Mouse (Mus musculus): ENCODE data around the gene Clp1.

Clp1 gene

DNA sequence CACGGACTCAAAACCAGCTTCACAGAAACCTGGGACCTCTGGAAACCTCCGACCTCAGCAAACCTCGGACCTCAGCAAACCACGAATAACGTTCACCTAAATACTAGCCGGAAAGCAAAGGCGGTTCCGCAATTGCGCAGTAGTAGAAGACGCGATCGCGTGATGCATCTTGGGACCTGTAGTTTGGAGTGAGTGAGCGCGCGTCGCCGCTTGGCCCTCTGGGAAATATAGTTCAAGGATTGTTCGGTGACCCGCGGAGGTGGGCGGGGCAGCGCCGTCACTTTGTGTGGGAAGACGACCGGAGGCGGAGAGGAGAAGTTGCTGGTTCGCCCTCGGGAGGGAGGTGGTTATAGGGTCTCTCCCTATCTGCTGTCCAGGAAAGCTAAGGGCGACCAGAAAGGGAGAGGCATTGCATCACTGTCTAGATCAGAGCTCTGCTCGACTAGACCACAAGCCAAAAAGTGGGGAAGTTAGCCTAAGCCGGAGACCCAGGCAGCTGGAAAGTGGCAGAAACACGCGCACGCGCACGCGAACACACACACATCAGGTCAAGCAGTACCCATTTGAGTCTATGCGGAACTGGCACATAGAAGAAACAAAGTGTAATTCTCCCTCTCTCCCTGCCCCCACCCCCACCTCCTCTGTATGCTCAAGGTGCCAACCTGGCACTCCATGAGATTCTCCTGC lies at the start of gene Clp1:
Clp1 (minus strand) TSS at position 179 of the 687 bp plus-strand sequence.
- in situ Hi-C loops (cut with MboI, MseI): no loop called here

DNA sequence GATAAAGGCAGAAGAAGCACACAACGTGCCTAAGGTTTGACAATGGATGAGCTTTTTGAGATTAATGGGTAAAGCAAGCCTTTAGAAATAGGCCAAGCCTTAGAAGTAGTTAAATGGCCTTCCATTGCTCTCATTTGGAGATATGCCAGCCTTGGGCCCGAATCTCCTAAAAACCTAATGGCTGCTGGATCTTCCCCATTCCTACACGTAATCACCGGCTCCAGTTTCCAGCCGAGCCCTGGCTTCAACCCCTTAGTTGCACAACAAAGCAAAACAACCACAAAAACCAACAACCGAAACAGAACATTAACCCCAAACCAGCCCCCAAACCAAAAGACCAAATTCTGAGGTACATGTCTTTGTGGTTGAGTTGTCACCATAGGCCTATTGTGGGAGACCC lies 48.5 kb upstream of the Clp1 start:
- in situ Hi-C loops (cut with MboI, MseI): loop anchor here in 1 of 2 experiments (10.0 kb wide), 1 partner anchor 1331 kb away; no protein-coding TSS in a partner anchor

DNA sequence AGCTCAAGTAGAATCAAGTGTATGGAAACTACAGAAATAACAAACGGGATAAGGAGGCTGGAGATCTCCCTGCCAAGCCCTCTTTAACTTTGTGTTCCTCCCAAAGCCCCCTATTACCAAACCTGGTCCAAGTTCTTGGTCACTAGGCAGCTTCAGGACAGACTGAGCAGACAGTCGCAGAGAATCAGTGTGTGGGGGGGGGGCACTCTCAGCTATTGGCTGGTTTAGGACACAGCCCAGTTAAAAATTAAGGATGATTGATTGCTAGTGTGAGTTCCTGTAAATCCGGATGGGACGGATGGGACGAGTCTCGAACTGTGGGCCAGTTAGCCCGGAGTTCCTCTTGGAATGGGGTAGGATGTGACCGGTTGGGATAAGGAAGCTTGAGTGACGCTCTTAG lies 48.1 kb upstream of the Clp1 start, which contains the start of gene Serping1:
Serping1 (minus strand) TSS at position 204 of the 400 bp plus-strand sequence.
- in situ Hi-C loops (cut with MboI, MseI): loop anchor here in 1 of 2 experiments (10.0 kb wide), 1 partner anchor 1330 kb away; no protein-coding TSS in a partner anchor

- in situ Hi-C loops (cut with MboI, MseI): loop anchor here in 1 of 2 experiments (10.0 kb wide), 1 partner anchor 1330 kb away; no protein-coding TSS in a partner anchor
Observed at GRCm38 (mm10) chr2:84774751-84775150, 47.6 kb upstream of the Clp1 start.

DNA sequence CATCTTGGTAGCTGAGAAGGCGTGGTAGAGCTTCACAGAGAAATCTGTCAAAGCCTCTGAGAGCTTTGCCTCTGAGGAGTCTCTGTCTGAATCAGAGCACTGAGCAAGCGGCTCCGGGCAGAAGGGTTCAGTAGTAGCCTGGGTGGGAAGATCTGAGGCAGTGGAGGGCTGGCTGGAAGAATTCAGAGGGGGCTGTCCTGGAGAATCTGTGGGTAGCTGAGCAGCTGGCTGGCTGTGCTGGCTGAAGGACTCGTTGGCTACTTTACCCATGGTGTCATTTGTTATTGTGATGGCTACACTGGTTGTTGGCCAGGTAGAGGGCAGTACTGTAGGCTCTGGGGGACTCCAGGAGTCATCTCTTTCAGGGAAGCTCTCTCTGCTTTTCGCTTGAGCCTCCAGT lies 46.0 kb upstream of the Clp1 start:
- in situ Hi-C loops (cut with MboI, MseI): loop anchor here in 1 of 2 experiments (10.0 kb wide), 1 partner anchor 1328 kb away; no protein-coding TSS in a partner anchor

DNA sequence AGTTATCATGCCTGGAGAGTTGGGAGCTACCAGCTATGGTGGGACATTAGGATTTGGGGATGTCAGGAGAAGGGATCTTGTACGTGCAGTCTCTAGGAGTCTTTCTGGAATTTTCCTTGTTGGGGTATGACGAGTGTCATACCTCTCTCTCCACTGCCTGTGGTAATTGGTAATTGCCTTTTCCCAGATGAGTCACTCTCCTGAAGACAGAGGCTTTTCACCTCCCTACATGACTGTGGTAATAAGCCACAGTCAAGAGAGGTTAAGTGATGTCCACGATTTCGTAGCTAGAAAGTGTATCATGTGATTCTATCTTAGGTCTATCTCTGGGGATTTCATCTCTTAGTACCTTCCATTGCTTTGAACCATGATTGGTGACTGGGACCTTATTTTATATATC lies 45.3 kb upstream of the Clp1 start:
- in situ Hi-C loops (cut with MboI, MseI): loop anchor here in 1 of 2 experiments (10.0 kb wide), 1 partner anchor 1328 kb away; no protein-coding TSS in a partner anchor

GRCm38 (mm10) chr2:84770501-84770900 lies 43.4 kb upstream of the Clp1 start:
- in situ Hi-C loops (cut with MboI, MseI): loop anchor here in 1 of 2 experiments (10.0 kb wide), 1 partner anchor 1326 kb away; no protein-coding TSS in a partner anchor

DNA sequence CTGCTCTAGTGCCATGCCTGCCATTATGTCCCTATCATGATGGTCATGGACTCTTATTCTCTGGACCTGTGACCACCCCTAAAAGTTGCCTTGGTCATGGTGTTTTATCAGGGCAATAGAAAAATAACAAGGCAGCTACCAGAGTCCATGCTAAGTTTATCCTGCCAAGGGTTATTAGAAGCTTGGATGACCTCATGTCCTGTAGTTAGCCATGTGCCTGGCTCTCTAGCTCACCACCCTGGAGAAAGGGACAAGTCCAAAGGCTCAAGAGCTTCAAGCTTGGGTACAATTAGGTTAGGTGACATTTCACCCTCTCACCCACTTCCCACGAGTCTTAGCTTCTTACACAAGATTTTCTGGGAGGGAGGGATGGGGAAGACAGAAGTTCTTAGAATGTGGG lies 35.7 kb upstream of the Clp1 start:
- in situ Hi-C loops (cut with MboI, MseI): no loop called here

DNA sequence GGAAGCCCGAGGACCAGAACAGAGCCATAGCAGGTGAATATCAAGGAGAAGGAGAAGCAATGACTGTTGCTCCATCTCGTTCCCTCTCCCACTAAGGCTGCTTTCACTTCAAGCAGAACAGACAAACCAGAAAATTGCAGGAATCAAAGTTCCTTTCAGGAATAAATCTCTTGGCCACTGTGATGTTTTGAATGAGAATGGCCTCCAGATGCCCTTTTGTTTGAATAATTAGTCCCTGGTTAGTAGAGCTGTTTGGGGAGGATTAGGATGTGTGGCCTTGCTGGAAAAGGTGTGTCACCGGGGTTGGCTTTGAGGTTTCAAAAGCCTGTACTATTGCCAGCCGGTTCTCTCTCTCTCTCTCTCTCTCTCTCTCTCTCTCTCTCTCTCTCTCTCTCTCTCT lies 35.1 kb upstream of the Clp1 start:
- in situ Hi-C loops (cut with MboI, MseI): no loop called here

DNA sequence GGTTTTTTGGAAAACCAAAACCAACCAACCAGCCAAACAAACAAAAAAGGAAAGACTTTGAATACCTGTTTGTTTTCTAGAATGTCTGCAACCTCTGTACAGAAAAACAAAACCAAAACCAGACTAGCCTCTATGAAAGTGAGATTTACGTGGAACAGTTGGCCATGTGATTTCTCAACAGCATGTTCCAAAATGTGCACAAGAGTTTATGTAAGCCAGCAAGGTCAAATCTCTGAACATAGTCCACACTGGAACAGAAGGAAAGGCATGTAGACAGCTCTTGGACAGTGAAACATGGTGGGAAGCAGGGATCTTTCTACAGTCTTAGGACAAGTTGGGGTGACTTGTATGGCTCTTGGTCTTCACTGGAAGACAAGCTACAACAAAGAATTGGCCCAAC lies 34.7 kb upstream of the Clp1 start:
- in situ Hi-C loops (cut with MboI, MseI): no loop called here

DNA sequence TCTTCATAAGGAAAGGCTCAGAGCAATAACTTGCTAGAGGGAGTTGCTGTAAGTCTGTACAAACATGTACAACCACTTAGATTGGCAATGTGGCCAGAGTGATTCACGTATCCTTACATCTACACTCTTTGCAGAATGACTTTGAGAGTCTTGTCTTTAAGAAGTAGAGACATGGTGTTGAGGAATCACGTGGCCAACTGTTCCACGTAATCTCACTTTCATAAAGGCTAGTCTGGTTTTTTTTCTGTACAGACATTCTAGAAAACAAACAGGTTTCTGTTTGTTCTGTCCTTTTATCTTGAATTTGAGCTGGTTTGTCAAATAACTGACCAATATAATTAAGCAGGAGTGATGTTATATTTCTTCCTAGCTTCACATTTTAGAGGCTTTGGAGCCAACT lies 34.2 kb upstream of the Clp1 start:
- in situ Hi-C loops (cut with MboI, MseI): no loop called here

GRCm38 (mm10) chr2:84760777-84761176 lies 33.6 kb upstream of the Clp1 start:
- in situ Hi-C loops (cut with MboI, MseI): no loop called here

DNA sequence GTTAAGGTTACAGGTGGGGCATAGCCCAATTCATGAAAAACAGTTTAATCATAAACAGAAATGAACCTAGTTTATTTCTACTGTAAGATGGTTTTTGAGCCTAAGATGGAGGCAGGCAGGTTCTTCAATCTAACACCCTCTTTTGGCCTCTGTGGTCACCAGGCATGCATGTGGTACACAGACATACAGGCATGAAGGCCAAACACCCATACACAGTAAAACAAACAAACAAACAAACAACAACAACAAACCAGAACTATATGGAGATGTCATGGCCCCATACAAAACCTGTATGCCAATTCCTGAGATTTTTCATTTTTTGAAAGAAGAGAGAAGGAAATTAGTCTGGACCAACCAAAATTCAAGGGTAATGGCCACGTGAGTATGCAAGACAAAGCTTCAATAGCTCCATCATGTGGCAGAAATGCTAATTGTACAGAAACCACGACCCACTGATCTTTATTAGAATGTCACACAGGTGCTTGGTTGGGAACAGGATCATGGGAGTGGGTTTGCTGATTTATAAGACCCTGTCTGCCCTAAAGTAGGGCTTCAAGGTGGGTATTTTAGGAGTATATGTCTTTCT lies 31.5 kb upstream of the Clp1 start:
- in situ Hi-C loops (cut with MboI, MseI): no loop called here

DNA sequence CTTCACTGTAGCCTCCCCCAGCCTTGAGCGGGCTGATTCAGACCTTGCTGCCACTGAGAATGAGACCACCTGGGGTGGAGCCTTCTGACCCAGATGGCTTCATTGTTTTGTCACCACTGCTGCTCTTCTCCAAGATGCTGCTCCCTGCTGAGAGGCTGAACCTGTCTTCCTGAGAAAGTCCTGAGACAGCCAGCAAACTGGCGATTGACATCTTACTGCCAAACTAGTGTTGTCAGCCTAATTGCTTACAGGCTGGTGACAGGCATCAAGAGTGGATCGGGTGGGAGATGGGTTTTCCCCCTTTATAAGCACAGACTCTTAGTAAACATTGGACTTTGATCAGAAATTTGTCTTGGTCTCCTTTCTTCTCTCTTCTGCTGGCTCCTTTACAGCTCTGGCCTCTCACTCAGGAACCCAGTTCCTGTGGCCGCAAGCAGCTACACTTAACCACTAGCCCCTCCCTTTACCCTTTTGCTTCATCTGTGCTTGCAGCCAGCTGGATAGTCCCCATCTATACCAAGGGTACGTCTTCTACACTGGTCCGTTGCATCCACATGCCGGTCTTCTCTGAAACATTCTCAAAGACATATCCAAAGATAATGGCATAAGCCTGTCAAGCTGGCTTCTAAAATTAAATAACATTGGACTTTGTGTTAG lies 30.0 kb upstream of the Clp1 start:
- in situ Hi-C loops (cut with MboI, MseI): no loop called here

DNA sequence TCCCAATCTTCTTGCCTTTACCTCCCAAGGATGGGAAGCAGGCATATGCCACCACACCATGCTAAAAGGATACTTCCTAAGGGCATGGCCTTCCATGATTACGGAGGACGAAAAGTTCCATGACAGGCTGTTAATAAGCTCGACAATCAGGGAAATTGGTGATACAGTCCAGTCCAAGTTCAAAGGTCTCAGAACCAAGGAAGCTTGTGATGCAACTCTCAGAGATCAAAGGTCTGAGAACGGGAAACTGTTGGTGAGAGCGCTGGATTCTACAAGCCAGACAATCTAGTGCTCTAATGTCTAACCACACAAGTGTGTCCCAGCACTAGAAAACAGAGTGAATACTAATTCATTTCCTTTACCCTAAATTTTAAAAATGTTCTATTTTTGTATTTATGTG lies 29.1 kb upstream of the Clp1 start:
- in situ Hi-C loops (cut with MboI, MseI): no loop called here

- in situ Hi-C loops (cut with MboI, MseI): no loop called here
Observed at GRCm38 (mm10) chr2:84750115-84750514, 23.0 kb upstream of the Clp1 start.

- in situ Hi-C loops (cut with MboI, MseI): loop anchor here in 1 of 2 experiments (5.0 kb wide), 1 partner anchor 58 kb away; no protein-coding TSS in a partner anchor
Observed at GRCm38 (mm10) chr2:84744126-84744525, 17.0 kb upstream of the Clp1 start.

DNA sequence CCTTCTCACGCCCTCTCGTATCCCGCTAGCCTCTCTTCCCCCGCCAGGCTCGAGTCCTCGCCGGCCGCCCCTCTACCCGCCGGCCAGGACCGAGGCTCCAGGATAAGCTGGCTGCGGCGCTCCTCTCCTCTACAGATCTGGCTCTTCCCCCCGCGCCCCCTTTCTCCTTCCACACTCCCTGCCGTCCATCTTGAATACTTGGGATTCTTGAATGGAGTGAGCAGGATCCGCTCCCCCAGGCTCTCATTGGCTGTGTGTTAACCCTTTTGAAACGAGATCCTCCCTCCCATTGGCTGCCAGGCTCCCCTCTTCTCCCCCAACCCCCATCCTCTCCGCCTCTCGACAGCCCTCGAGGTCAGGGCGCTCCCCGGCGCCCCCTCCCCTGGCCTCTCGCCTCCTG lies 16.4 kb upstream of the Clp1 start, which contains the start of gene Gm19426:
Gm19426 (minus strand) TSS at position 95 of the 400 bp plus-strand sequence.
- in situ Hi-C loops (cut with MboI, MseI): loop anchor here in 1 of 2 experiments (5.0 kb wide), 1 partner anchor 59 kb away; no protein-coding TSS in a partner anchor

DNA sequence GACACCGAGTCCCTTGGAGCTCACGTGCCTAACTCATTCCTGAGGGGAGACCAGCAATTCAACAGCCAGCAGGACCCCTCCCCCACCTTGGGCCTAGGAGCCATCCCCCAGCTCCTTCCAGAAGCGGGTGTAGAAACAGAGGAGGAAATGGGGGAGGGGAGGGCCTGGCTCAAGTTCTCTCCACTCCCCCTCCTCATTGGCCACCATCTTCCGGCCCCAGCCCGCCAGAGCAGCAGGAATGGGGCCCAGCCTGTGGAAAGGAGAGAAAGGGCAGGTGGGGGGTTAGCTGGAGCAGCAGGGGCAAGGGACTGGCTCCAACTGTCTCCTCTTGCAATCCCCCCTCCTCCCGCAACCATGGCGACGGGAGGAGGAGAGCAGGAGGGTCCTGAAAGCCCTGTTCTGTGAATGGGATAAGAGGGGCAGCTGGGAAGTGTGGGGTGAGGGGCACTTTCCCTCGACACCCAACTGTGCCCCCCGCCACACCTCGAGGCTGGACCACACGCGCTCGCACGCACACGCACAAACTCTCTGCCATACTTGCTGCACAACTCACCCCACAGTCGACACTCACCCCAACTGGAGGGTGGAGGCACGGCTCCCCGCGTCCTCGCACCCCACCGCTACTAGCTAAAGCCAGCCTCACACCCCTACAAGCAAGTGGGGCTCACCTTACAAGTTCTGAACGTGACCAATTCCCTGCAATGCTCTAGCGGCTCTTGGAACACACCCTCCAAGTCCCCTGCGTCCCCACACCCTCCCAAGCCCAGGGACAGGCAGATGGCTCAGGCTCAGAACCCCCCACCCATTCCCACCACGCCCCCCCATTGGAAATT lies 15.5 kb upstream of the Clp1 start:
- in situ Hi-C loops (cut with MboI, MseI): loop anchor here in 1 of 2 experiments (5.0 kb wide), 1 partner anchor 60 kb away; no protein-coding TSS in a partner anchor

DNA sequence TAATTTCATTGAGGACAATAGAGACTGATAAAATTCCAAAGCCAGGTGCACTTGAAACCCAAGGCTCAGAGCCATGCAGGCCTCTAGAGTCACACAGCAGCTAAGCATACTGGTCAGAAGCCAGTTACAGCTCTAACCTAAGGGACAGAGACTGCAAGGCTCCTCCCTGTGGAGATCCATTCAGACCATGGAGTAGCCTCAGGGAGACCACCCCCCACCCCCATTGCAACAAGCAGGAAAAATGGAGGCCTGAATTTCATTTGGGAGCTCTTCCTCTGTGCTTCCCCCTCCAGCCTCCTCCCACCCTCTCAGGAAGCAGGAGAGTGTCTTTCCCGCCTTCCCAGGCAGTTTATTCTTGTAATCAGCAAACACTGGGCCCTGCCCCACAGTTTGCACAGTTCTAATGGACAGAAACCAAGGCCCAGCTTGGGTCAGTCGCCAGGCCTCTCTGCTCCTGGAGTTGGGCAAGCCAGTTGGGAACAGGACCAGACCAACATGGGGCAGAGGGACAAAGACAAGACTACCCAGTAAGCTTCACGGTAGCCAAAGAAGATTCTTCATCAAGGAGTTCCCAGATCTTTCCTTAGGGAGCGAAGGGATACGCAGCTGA lies 14.8 kb upstream of the Clp1 start:
- in situ Hi-C loops (cut with MboI, MseI): loop anchor here in 1 of 2 experiments (5.0 kb wide), 1 partner anchor 60 kb away; no protein-coding TSS in a partner anchor
